Mouse (Mus musculus): ENCODE data around the gene Adam30.

Gene Adam30

DNA sequence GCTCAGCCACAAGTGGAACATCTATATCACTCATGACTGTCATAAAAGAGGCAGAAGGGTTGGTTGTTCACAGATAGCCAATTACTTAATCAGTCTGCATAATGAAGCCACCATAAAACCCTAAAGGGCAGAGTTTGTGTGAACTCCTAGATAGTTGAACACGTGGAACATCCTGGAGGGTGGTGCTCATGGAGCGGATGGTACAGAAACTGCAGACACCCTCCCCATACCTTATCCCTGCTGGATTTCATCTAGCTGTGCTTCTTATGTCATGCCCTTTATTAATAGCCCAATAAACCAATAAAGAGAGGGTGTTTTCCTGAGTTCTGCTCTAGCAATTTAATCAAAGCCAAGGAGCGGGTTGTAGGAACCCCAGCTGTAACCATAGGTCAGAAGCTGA is 27.3 kb downstream of the Adam30 start:
- no peak for DNase-seq (ENCODE audit: low spot score)

DNA sequence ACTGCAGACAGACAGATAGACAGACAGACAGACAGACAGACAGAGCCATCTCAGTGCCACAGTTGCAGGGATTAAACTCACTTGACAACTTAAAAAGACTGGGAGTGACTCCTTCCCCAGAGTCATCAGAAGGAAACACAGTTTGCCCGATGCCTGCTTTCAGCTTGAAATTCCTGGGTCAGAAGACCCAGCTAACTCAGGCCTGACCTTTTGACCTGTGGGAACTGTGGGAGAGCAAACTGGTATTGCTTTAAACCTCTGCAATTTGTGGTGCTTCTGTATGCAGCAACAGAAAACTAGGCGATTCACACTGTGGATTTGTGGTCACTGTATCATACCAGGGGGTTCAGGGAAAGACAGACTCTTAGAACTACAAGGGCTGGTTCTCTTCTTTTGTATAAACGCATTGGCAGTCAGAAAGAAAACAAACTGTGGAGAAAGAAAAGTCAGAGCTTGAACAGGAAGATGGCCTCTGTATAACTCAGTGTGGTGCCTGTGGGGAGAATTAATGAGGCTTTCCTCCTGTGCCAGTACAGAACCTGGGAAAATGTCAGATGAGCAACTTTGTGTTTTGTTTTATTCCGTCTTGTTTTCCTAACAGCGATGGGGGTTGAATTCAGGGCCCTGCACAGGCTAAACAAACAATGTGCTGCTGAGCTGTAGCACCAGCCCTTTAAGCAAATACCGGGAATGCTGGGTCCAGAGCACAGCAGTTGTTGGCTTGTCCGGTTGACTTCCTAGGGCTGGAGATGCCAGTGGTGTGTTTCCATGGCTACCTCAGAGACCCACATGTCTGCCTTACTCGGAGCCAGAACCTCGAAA is 37.5 kb downstream of the Adam30 start:
- DNase-seq (ENCODE audit: low spot score) = no peak

DNA sequence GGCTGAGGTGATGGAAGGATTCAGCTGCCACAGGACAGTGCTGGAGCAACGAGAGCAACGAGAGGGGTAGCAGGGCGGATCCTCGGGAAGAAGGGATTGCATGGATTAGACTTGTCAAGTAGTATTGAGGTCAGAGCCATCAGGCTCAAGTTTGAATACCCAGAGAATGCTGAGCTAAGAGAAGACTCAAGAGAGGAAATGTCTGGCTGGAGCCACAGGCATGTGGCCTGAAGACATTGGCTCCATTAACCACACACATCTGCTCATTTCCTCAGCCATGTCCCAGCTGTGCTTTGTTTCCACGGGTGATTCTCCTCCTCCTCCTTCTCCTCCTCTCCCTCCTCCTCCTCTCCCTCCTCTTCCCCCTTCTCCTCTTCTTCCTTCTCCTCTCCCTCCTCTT is 39.3 kb downstream of the Adam30 start:
- DNase-seq (ENCODE audit: low spot score) = no peak

DNA sequence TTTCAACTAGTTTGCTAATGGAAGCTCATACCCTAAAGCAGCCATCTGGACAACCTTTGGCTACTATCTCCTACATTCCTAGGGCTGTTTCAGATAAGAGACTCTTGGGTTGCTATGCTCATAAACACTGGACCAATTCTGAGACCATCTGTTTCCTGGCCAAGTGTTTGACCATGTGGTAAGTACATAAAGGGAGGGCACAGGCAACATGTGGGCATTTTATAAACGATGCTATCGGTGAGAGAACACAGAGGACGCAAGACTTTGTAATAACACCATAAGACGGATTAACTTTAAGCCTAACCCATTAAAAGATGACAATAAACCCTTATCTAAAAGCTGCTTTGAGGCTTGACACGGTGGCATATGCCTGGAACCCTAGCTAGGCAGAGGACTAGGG is 42.9 kb downstream of the Adam30 start:
- no peak for DNase-seq (ENCODE audit: low spot score)

DNA sequence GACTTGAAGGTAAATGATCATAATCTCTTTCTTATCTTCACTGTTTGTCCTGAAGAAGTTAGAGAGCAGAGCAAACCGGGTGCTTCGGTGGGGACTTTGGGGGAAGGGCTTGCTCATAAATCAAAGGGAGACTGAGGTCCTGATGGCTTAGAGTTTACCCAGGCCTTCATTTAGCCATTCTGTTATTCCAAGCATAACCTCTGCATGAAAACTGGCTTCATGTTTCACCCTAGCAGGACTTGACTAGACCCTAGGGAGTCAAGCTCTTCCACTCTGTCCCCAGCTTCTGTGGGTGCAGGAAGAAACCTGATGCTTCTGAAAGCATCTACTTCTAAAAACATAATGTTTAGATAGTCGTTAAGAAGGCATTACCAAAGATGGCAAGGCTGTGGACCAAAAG is 46.5 kb downstream of the Adam30 start:
- no peak for DNase-seq (ENCODE audit: low spot score)

DNA sequence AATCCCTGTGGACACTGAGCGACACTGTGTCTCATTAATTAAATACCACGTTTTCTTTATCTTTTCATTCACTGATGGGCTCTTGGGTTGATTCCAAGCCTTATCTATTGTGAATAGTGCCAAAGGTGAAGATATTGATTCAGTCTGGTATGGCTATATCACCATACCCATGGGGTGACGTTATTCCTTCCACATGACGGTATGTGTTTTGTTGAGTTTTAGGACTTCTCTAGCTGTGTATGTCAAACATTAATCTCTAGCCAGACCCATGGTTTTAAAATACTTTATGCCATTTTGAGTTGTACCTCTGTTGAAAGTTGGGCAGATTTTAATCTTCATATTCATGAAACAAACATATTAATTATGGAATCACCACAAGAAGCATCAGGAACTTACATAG is 48.7 kb downstream of the Adam30 start:
- DNase-seq (ENCODE audit: low spot score) = no peak

DNA sequence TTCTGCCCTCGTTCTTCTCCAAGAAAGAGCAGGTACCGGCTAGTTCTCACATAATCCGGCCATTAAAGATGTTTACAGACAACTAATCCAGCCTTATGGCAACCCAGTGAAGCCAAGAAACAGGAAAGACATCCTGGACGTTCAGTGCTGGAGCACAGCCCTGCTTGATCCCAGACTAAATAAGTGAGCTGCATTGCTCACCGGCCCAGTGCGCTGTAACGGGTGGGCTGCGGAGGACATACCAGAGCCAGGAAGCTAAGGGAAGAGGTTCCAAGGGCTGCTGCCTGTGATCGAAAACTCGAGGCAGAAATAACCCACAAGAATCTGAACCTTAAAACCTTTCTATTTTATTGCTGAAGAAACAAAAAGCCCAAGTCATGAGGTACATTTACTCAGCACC is 50.4 kb downstream of the Adam30 start:
- no peak for DNase-seq (ENCODE audit: low spot score)

DNA sequence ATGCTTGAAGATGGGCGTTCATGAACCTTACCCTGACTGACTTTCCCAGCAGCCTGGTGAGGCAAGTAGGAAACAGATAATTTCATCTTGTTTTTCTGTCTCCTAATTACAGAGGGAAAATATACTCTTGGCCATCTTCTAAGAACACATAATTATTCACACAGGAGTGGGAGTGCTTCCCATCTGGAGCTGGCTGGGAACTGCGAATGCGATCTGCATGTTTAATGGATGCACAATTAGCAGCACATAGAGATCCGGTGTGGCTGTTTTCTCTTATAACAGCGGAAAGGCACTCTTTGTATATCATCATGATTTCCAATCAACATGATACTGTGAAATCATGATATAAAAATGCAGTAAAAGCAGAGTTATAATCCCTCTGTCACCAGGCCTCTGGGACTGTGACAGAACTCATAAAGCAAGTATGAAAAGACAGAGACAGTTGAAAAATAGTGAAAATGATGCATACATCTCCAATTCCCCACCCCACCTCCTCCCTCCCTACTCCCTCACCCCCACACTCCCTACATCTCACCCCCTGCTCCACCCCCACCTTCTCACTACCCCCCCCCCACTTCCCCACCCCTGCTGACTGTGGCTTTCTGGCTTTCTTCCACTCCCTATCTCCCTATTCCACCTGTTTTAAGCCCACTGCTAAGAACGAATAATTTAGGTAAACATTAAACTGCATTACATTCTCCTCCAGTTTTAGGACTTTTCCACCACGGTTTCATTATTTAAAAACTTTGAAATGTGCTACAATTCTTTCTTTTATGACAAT is 51.1 kb downstream of the Adam30 start:
- peak; percentile 79 for DNase-seq (ENCODE audit: low spot score)

Data from layer of hippocampus, adult 9-10 months (tissue).